Mouse (Mus musculus) effector memory CD4-positive, alpha-beta T cell, adult 7 months (primary cell): ENCODE results near the gene Morn2. TPM values are rescaled to one million over a fixed set of nuclear protein-coding genes. Genes with fewer than 3 reads are reported as not detected.

Experiments
- polyA plus RNA-seq: library from polyadenylated mRNA; unstranded; fragments of 100-300 nt; shearing (Covaris generic); gene quantifications from one replicate; pipeline ENCODE4 v1.2.1, GENCODE M21; 2017

Morn2 gene
- 3.7 TPM for polyA plus RNA-seq

GRCm38 (mm10) chr17:80290074-80290657, at the start of gene Morn2, which contains the start of gene Dhx57:
Gene Morn2, plus strand, starts transcription at chr17:80290203.
Gene Dhx57, minus strand, starts transcription at chr17:80290476.

GRCm38 (mm10) chr17:80307251-80307650, 17.2 kb downstream of the Morn2 start, which contains the start of gene Arhgef33:
Gene Arhgef33, plus strand, starts transcription at chr17:80307407.

Other genes with a start within 250 kb of the Morn2 start
- 46.8 TPM for gene Hnrnpll, start 227.9 kb upstream of the Morn2 start, polyA plus RNA-seq
- gene Galm, start 162.7 kb upstream of the Morn2 start, polyA plus RNA-seq, result 15.4 TPM
- gene Srsf7, start 82.9 kb upstream of the Morn2 start, polyA plus RNA-seq, result 788 TPM
- not detected for gene Ttc39d, start 82.7 kb upstream of the Morn2 start, polyA plus RNA-seq
- gene Gemin6, start 65.8 kb upstream of the Morn2 start, polyA plus RNA-seq, result 6.0 TPM
- gene Dhx57, start 273 bp downstream of the Morn2 start, polyA plus RNA-seq, result 20.0 TPM
- gene Arhgef33, start 17.2 kb downstream of the Morn2 start, polyA plus RNA-seq, result not detected
- not detected for gene Gm10190, start 83.3 kb downstream of the Morn2 start, polyA plus RNA-seq
- 25.5 TPM for gene Sos1, start 190.2 kb downstream of the Morn2 start, polyA plus RNA-seq